Mouse (Mus musculus): ENCODE measurements at regions not wholly inside any gene's neighbourhood (a gene's known extent, or its start where the extent isn't known, plus 50 kb on each side); places are given as distances from the start of the nearest gene placed in this dataset.
"Not testable (repeated sequence)": the region's sequence is repeated elsewhere in the genome, so short reads cannot be mapped to it uniquely, and the experiment has no call there.

- no peak for ATAC-seq (ENCODE audit: insufficient number of reproducible peaks, insufficient read depth, low FRiP score, low TSS enrichment, low read depth)
- Histone ChIP-seq H3K4me1 (peaks cover 58% of the 10 kb centered on the region), H3K27me3 (no peaks in the 10 kb centered on the region), H3K4me3 (no peak overlapping the region), H3K9me3 (no peaks in the 10 kb centered on the region), H3K4me2 (no peak overlapping the region), H3K36me3 (no peaks in the 10 kb centered on the region), H3K9ac (no peak overlapping the region), H3K27ac (peak overlapping the region; percentile 74)
- WGBS = 62% methylated on average over 21 of the region's 21 CpGs
Observed at GRCm38 (mm10) chr4:81565422-81566395, 123.1 kb upstream of the Mpdz start.

DNA sequence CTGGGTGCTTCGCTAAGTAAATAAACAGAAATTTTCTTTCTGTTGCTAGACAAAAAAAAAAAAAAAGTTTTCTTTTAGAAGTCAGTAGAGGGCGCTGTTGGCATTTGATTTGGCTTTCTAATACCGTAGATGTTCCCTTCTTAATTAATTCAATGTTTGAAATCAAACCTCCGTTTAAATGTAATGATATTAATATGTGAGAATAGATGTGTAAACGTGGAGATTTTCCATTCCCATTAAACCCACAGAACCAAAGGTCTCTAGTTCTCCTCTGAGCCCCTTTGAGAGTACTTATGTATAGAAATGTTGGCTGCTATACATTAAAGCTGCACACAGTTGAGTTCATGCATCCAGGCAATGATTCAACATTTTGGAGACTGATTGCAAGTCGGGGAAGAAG, 121.8 kb upstream of the Mpdz start:
- Histone ChIP-seq H3K4me2 (no peak overlapping the region), H3K4me3 (no peak overlapping the region), H3K27ac (peak overlapping the region; percentile 58; the same call in 1 of the 2 replicates), H3K4me1 (peaks cover 58% of the 10 kb centered on the region), H3K9me3 (no peaks in the 10 kb centered on the region), H3K27me3 (no peaks in the 10 kb centered on the region), H3K36me3 (no peaks in the 10 kb centered on the region), H3K9ac (no peak overlapping the region)
- ATAC-seq (ENCODE audit: insufficient number of reproducible peaks, insufficient read depth, low FRiP score, low TSS enrichment, low read depth) = no peak
- WGBS = 3% methylated on average over 6 of the region's 6 CpGs

- WGBS = 27% methylated on average over 10 of the region's 10 CpGs
- no peaks in the 10 kb centered on the region for H3K9me3 ChIP-seq
- 0 out of 2 replicates have a peak overlapping the region, but pooled peaks have one; percentile 46 for H3K9ac ChIP-seq
- ATAC-seq (ENCODE audit: insufficient number of reproducible peaks, insufficient read depth, low FRiP score, low TSS enrichment, low read depth) = no peak
- peak overlapping the region; percentile 76 for H3K27ac ChIP-seq
- H3K4me3 ChIP-seq = no peak overlapping the region
- H3K36me3 ChIP-seq = no peaks in the 10 kb centered on the region
- peaks cover 56% of the 10 kb centered on the region for H3K4me1 ChIP-seq
- H3K4me2 ChIP-seq = peak overlapping the region; percentile 36
- no peaks in the 10 kb centered on the region for H3K27me3 ChIP-seq
Observed at GRCm38 (mm10) chr4:81563574-81563973, 121.0 kb upstream of the Mpdz start.

DNA sequence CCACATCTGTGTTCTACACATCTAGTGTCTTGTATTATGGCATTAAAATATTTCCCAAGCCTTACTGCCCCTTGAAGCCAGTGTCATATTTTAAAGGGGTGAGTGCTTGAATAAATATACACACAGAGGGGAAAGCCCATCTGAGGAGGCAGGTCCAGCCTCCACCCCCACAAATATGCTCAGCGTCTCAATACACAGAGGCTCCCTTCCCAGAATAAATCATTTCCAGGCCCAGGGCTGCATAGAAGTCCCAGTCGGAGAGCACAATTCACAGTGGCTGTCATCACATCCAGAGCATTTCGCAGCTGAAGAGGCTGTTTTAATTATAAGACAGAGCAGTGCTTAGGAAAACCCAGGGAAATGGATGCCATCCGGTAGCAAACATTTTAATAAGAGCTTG, 118.8 kb upstream of the Mpdz start:
- H3K4me2 ChIP-seq = no peak overlapping the region
- no peaks in the 10 kb centered on the region for H3K36me3 ChIP-seq
- no peaks in the 10 kb centered on the region for H3K9me3 ChIP-seq
- H3K27me3 ChIP-seq = no peaks in the 10 kb centered on the region
- WGBS = 21% methylated on average over 4 of the region's 4 CpGs
- no peak for ATAC-seq (ENCODE audit: insufficient number of reproducible peaks, insufficient read depth, low FRiP score, low TSS enrichment, low read depth)
- H3K9ac ChIP-seq = no peak overlapping the region
- H3K4me1 ChIP-seq = peaks cover 37% of the 10 kb centered on the region
- H3K27ac ChIP-seq = 0 out of 2 replicates have a peak overlapping the region, but pooled peaks have one; percentile 9
- no peak overlapping the region for H3K4me3 ChIP-seq

DNA sequence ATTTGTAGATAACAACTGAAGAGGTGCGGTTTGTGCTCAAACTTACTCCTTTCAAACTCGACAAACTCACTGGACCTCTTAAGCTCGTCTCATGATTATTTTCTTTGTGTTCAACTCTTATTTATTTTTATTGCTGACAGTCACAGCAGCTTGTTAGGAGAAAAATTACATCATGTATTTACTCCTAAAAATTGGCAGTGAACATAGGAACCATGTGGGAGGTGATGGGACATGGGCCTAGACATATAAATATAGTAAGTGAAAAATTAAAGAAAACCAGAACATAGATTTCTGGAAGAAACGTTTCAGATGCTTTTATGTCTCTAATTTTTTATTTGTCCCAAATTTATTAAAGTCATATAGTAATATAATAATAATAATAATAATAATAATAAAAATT, 108.2 kb upstream of the Mpdz start:
- Histone ChIP-seq H3K27me3 (no peaks in the 10 kb centered on the region), H3K27ac (no peak overlapping the region), H3K4me3 (no peak overlapping the region), H3K9me3 (peaks cover 9% of the 10 kb centered on the region; the same call in 1 of the 2 replicates), H3K4me1 (no peaks in the 10 kb centered on the region), H3K36me3 (no peaks in the 10 kb centered on the region), H3K9ac (no peak overlapping the region), H3K4me2 (no peak overlapping the region)
- ATAC-seq (ENCODE audit: insufficient number of reproducible peaks, insufficient read depth, low FRiP score, low TSS enrichment, low read depth) = no peak
- WGBS = 80% methylated on average over 4 of the region's 4 CpGs

DNA sequence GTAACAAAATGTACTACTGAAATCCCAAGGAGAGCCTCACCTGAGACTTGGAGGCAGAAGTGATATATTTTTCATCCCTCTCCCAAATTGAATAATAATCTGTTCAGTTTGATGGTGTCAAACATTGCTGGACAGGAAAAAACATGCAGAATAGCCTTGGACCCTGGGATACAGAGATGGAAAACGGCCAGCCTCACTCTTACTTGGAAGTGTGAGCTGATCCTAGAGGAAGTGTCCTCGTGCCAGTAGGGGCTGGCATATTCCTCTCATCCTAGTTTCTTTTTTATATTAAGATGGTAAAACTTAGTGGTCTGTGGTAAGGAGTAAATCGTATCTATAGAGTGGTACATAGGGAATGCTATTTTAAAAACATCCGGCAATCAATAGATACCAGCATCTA, 107.6 kb upstream of the Mpdz start:
- Histone ChIP-seq H3K9me3 (peaks cover 9% of the 10 kb centered on the region; the same call in 1 of the 2 replicates), H3K4me3 (no peak overlapping the region), H3K27ac (no peak overlapping the region), H3K4me1 (no peaks in the 10 kb centered on the region), H3K4me2 (no peak overlapping the region), H3K27me3 (no peaks in the 10 kb centered on the region), H3K36me3 (no peaks in the 10 kb centered on the region), H3K9ac (no peak overlapping the region)
- WGBS = 68% methylated on average over 4 of the region's 4 CpGs
- ATAC-seq (ENCODE audit: insufficient number of reproducible peaks, insufficient read depth, low FRiP score, low TSS enrichment, low read depth) = no peak

- ATAC-seq (ENCODE audit: insufficient number of reproducible peaks, insufficient read depth, low FRiP score, low TSS enrichment, low read depth) = no peak
- Histone ChIP-seq H3K27me3 (no peaks in the 10 kb centered on the region), H3K9me3 (no peaks in the 10 kb centered on the region), H3K4me1 (no peaks in the 10 kb centered on the region), H3K9ac (no peak overlapping the region), H3K4me2 (no peak overlapping the region), H3K27ac (no peak overlapping the region), H3K36me3 (no peaks in the 10 kb centered on the region), H3K4me3 (no peak overlapping the region)
Observed at GRCm38 (mm10) chr4:81540496-81540895, 97.9 kb upstream of the Mpdz start.

DNA sequence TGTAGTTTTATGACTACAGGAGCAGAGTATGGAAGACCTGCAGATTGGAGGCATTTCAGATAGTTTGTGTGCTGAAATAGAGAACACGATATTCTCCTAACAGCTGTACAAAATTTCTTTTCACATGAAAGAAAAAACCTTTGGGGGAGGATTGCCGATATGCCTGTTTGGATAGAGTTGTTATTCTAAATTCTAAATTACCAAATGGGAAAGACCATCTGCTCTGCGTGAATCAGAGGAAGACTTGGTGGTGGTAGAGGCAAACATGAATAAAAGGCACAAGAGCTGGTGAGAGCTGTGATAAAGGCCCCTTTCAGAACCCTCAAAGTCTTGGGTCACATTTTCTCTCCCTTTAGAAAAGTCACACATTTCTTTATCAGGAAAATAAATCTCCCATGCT, 96.9 kb upstream of the Mpdz start:
- Histone ChIP-seq H3K4me1 (no peaks in the 10 kb centered on the region), H3K9me3 (no peaks in the 10 kb centered on the region), H3K4me2 (no peak overlapping the region), H3K9ac (no peak overlapping the region), H3K27ac (no peak overlapping the region), H3K36me3 (no peaks in the 10 kb centered on the region), H3K27me3 (no peaks in the 10 kb centered on the region), H3K4me3 (no peak overlapping the region)
- ATAC-seq (ENCODE audit: insufficient number of reproducible peaks, insufficient read depth, low FRiP score, low TSS enrichment, low read depth) = no peak
- WGBS = 45% methylated on average over 3 of the region's 3 CpGs

DNA sequence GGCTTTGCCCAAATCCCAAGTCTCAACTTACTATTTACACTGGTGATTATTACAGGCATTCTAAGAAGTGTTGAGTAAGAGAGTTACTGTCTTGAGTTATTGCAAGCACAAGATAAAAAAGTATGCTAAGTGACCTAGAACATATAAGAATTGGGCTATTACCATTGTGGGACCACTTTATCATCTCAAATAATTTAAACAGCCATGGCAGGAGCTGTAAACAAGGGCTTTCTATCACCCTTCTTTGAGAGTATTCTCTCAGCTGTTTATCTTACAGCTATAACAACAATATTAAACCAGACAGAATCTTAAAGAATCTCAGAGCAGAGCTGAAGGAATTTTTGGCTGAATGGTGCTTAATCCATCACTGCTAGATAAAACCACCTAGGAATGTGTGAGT, 94.2 kb upstream of the Mpdz start:
- no peak overlapping the region for H3K4me2 ChIP-seq
- H3K4me1 ChIP-seq = no peaks in the 10 kb centered on the region
- no peaks in the 10 kb centered on the region for H3K36me3 ChIP-seq
- H3K27me3 ChIP-seq = no peaks in the 10 kb centered on the region
- no peak overlapping the region for H3K9ac ChIP-seq
- no peak overlapping the region for H3K27ac ChIP-seq
- no peaks in the 10 kb centered on the region for H3K9me3 ChIP-seq
- no peak overlapping the region for H3K4me3 ChIP-seq
- ATAC-seq (ENCODE audit: insufficient number of reproducible peaks, insufficient read depth, low FRiP score, low TSS enrichment, low read depth) = no peak

DNA sequence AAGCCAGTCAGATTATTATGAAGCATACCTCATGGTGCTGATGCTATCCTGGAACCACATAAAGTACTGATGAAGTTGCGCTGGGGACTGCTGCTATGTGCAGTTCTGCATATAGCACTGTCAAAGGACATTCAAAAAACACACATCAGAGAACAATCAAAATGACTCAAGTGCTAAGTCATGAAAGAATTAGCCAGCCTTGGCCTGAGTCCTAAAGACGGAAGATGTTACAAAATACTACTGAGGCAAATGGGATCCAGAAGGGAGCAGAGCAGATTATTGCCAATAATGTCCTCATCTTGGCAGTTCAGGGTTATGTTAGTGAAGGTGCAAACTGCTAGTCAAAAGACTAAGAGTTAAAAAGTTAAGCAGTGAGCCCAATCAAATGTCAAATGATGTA, 87.9 kb upstream of the Mpdz start:
- 77% methylated on average over 2 of the region's 2 CpGs for WGBS
- H3K9ac ChIP-seq = no peak overlapping the region
- H3K4me1 ChIP-seq = no peaks in the 10 kb centered on the region
- H3K27ac ChIP-seq = no peak overlapping the region
- H3K9me3 ChIP-seq = peaks cover 2% of the 10 kb centered on the region; the same call in 1 of the 2 replicates
- no peak for ATAC-seq (ENCODE audit: insufficient number of reproducible peaks, insufficient read depth, low FRiP score, low TSS enrichment, low read depth)
- H3K27me3 ChIP-seq = no peaks in the 10 kb centered on the region
- no peak overlapping the region for H3K4me3 ChIP-seq
- H3K4me2 ChIP-seq = no peak overlapping the region
- H3K36me3 ChIP-seq = no peaks in the 10 kb centered on the region

GRCm38 (mm10) chr4:81519151-81519550, 76.5 kb upstream of the Mpdz start:
- H3K4me2 ChIP-seq; H3K4me3 ChIP-seq; ATAC-seq (ENCODE audit: insufficient number of reproducible peaks, insufficient read depth, low FRiP score, low TSS enrichment, low read depth); H3K27me3 ChIP-seq; H3K9me3 ChIP-seq; H3K4me1 ChIP-seq; H3K9ac ChIP-seq; H3K27ac ChIP-seq; H3K36me3 ChIP-seq: not testable (repeated sequence)
- WGBS = 70% methylated on average over 2 of the region's 2 CpGs

- 89% methylated on average over 4 of the region's 4 CpGs for WGBS
- Histone ChIP-seq H3K9ac (no peak overlapping the region), H3K36me3 (no peaks in the 10 kb centered on the region), H3K27me3 (no peaks in the 10 kb centered on the region), H3K4me1 (no peaks in the 10 kb centered on the region), H3K9me3 (no peaks in the 10 kb centered on the region), H3K4me3 (no peak overlapping the region), H3K4me2 (no peak overlapping the region), H3K27ac (no peak overlapping the region)
- ATAC-seq (ENCODE audit: insufficient number of reproducible peaks, insufficient read depth, low FRiP score, low TSS enrichment, low read depth) = no peak
Observed at GRCm38 (mm10) chr4:81514547-81514946, 71.9 kb upstream of the Mpdz start.
